Mouse (Mus musculus) forebrain, embryonic 13.5 days (tissue): ENCODE measurements around the gene Ino80b. TPM values are rescaled to one million over a fixed set of nuclear protein-coding genes. Genes with fewer than 3 reads are reported as not detected.
A peak's percentile ranks its signal among the peaks of the same experiment; 100 is the strongest.
"Not testable (repeated sequence)": the region's sequence is repeated elsewhere in the genome, so short reads cannot be mapped to it uniquely, and the experiment has no call there.

Experiments used
- ATAC-seq: fragments of 200-750 bp; cut with Nextera tagmentation; 2 replicates; pipeline ENCODE4 v1.8.0; 2017
- H3K27ac ChIP-seq: fragments of 300-500 bp; sonication (generic); 2 replicates; pipeline ENCODE4 v1.5.1; 2015; ENCODE audit warnings: inconsistent platforms, mild to moderate bottlenecking, moderate library complexity
- H3K27me3 ChIP-seq: fragments of 300-500 bp; sonication (generic); 2 replicates; pipeline ENCODE4 v1.6.1; 2015; ENCODE audit warnings: mild to moderate bottlenecking, inconsistent platforms
- H3K36me3 ChIP-seq: fragments of 300-500 bp; sonication (generic); 2 replicates; pipeline ENCODE4 v1.6.1; 2015; ENCODE audit warnings: mild to moderate bottlenecking, inconsistent platforms; ENCODE audit not compliant: poor library complexity, severe bottlenecking
- H3K4me1 ChIP-seq: fragments of 300-500 bp; sonication (generic); 2 replicates; pipeline ENCODE4 v1.6.1; 2015; ENCODE audit warnings: inconsistent platforms
- H3K4me2 ChIP-seq: fragments of 300-500 bp; sonication (generic); 2 replicates; pipeline ENCODE4 v1.6.1; 2015; ENCODE audit warnings: inconsistent platforms, mild to moderate bottlenecking, moderate library complexity
- H3K4me3 ChIP-seq: fragments of 300-500 bp; sonication (generic); 2 replicates; pipeline ENCODE4 v1.5.1; 2015; ENCODE audit warnings: mild to moderate bottlenecking, inconsistent platforms
- H3K9ac ChIP-seq: fragments of 300-500 bp; sonication (generic); 2 replicates; pipeline ENCODE4 v1.6.1; 2015; ENCODE audit warnings: mild to moderate bottlenecking, inconsistent platforms
- H3K9me3 ChIP-seq: fragments of 300-500 bp; sonication (generic); replicated peaks from 2 replicates; pipeline ENCODE4 v1.6.1; 2016; ENCODE audit warnings: inconsistent platforms
- WGBS: fragments of 180-500 bp; shearing (Covaris S2); methylation state at CpG from one replicate; pipeline ENCODE4 v1.1.7; 2015; 5-methylcytosine and 5-hydroxymethylcytosine counted together
- polyA plus RNA-seq: library from polyadenylated mRNA; unstranded; fragments of >200 nt; fragmentation: Nextera tagmentation; extraction: Ambion mirVana; gene quantifications from 2 replicates; pipeline ENCODE4 v1.2.1, GENCODE M21; 2015

The Ino80b gene
- polyA plus RNA-seq, result 13.2 and 13.3 TPM in 2 replicates

GRCm38 (mm10) chr6:83125331-83125730 lies at the start of gene Ino80b:
TSS of gene Ino80b (minus strand) at chr6:83125431.
- Histone ChIP-seq H3K4me2 (peak within 1 kb of the TSS; percentile 91), H3K4me1 (peaks cover 38% of the 10 kb centered on the region), H3K9me3 (no peaks in the 10 kb centered on the region), H3K27ac (peak within 1 kb of the TSS; percentile 40), H3K4me3 (peak within 1 kb of the TSS; percentile 72), H3K27me3 (no peaks in the 10 kb centered on the region), H3K9ac (peak within 1 kb of the TSS; percentile 77), H3K36me3 (no peaks in the 10 kb centered on the region)
- ATAC-seq, result no peak
- WGBS, result 15% methylated on average over 5 of the region's 5 CpGs

GRCm38 (mm10) chr6:83172240-83172920 lies 47.1 kb upstream of the Ino80b start:
- H3K4me2 ChIP-seq, result peak overlapping the region; percentile 40
- H3K27me3 ChIP-seq, result no peaks in the 10 kb centered on the region
- peaks cover 11% of the 10 kb centered on the region; the same call in 1 of the 2 replicates for H3K36me3 ChIP-seq
- H3K4me3 ChIP-seq, result peak overlapping the region; percentile 21
- peak overlapping the region; percentile 17 for H3K27ac ChIP-seq
- WGBS, result 60% methylated on average over 9 of the region's 9 CpGs
- peak; percentile 62; the same call in 1 of the 2 replicates for ATAC-seq
- H3K9ac ChIP-seq, result peak overlapping the region; percentile 50
- H3K4me1 ChIP-seq, result peaks cover 35% of the 10 kb centered on the region
- H3K9me3 ChIP-seq, result no peaks in the 10 kb centered on the region

- Histone ChIP-seq H3K9ac (no peak overlapping the region), H3K9me3 (no peaks in the 10 kb centered on the region), H3K36me3 (peaks cover 11% of the 10 kb centered on the region; the same call in 1 of the 2 replicates), H3K27ac (no peak overlapping the region), H3K4me1 (peaks cover 46% of the 10 kb centered on the region), H3K27me3 (no peaks in the 10 kb centered on the region), H3K4me3 (no peak overlapping the region), H3K4me2 (peak overlapping the region; percentile 40)
- no peak for ATAC-seq
- WGBS, result 84% methylated on average over 5 of the region's 5 CpGs
Measured at GRCm38 (mm10) chr6:83171063-83171462, 45.8 kb upstream of the Ino80b start.

GRCm38 (mm10) chr6:83169872-83170271 lies 44.6 kb upstream of the Ino80b start:
- ATAC-seq, result no peak
- Histone ChIP-seq H3K4me1 (peaks cover 51% of the 10 kb centered on the region), H3K4me2 (no peak overlapping the region), H3K27ac (no peak overlapping the region), H3K4me3 (no peak overlapping the region), H3K9ac (no peak overlapping the region), H3K27me3 (no peaks in the 10 kb centered on the region), H3K36me3 (peaks cover 9% of the 10 kb centered on the region; the same call in 1 of the 2 replicates), H3K9me3 (no peaks in the 10 kb centered on the region)
- WGBS, result 91% methylated on average over 5 of the region's 5 CpGs

- peak; percentile 8; the same call in 1 of the 2 replicates for ATAC-seq
- peaks cover 32% of the 10 kb centered on the region for H3K27me3 ChIP-seq
- peak overlapping the region; percentile 93 for H3K9ac ChIP-seq
- WGBS, result under 1% methylated on average over 12 of the region's 12 CpGs
- H3K9me3 ChIP-seq, result no peaks in the 10 kb centered on the region
- H3K36me3 ChIP-seq, result 0 out of 2 replicates have a peak, but pooled peaks cover 3% of the 10 kb centered on the region
- peak overlapping the region; percentile 81 for H3K4me2 ChIP-seq
- H3K27ac ChIP-seq, result peak overlapping the region; percentile 82
- H3K4me3 ChIP-seq, result peak overlapping the region; percentile 84
- H3K4me1 ChIP-seq, result peaks cover 47% of the 10 kb centered on the region
Measured at GRCm38 (mm10) chr6:83166243-83166630, 41.0 kb upstream of the Ino80b start.

- peak within 1 kb of the TSS; percentile 93 for H3K9ac ChIP-seq
- peak; percentile 88 for ATAC-seq
- H3K4me1 ChIP-seq, result peaks cover 42% of the 10 kb centered on the region
- WGBS, result under 1% methylated on average over 58 of the region's 58 CpGs
- H3K4me2 ChIP-seq, result peak within 1 kb of the TSS; percentile 81
- H3K27ac ChIP-seq, result peak within 1 kb of the TSS; percentile 82
- peak within 1 kb of the TSS; percentile 84 for H3K4me3 ChIP-seq
- 0 out of 2 replicates have a peak, but pooled peaks cover 3% of the 10 kb centered on the region for H3K36me3 ChIP-seq
- H3K9me3 ChIP-seq, result no peaks in the 10 kb centered on the region
- peaks cover 38% of the 10 kb centered on the region for H3K27me3 ChIP-seq
Measured at GRCm38 (mm10) chr6:83165607-83166242, 40.5 kb upstream of the Ino80b start, which contains the start of gene Dctn1. TSS of gene Dctn1 (plus strand) at chr6:83165920.

- 0 out of 2 replicates have a peak, but pooled peaks cover 3% of the 10 kb centered on the region for H3K36me3 ChIP-seq
- peak overlapping the region; percentile 48 for H3K27ac ChIP-seq
- H3K27me3 ChIP-seq, result peaks cover 44% of the 10 kb centered on the region
- no peaks in the 10 kb centered on the region for H3K9me3 ChIP-seq
- peak overlapping the region; percentile 93 for H3K9ac ChIP-seq
- peak overlapping the region; percentile 84 for H3K4me3 ChIP-seq
- WGBS, result under 1% methylated on average over 6 of the region's 6 CpGs
- peak; percentile 64 for ATAC-seq
- peak overlapping the region; percentile 81 for H3K4me2 ChIP-seq
- H3K4me1 ChIP-seq, result peaks cover 41% of the 10 kb centered on the region
Measured at GRCm38 (mm10) chr6:83165026-83165606, 39.9 kb upstream of the Ino80b start.

GRCm38 (mm10) chr6:83162701-83163100 lies 37.5 kb upstream of the Ino80b start:
- Histone ChIP-seq H3K27me3 (peaks cover 47% of the 10 kb centered on the region), H3K4me1 (peaks cover 34% of the 10 kb centered on the region), H3K9ac (no peak overlapping the region; the same call in 1 of the 2 replicates), H3K4me3 (peak overlapping the region; percentile 23), H3K9me3 (no peaks in the 10 kb centered on the region), H3K4me2 (peak overlapping the region; percentile 47), H3K36me3 (no peaks in the 10 kb centered on the region), H3K27ac (no peak overlapping the region)
- 0% methylated on average over 8 of the region's 8 CpGs for WGBS
- ATAC-seq, result no peak

GRCm38 (mm10) chr6:83161921-83162641 lies 36.9 kb upstream of the Ino80b start:
- Histone ChIP-seq H3K27ac (no peak overlapping the region), H3K36me3 (no peaks in the 10 kb centered on the region), H3K27me3 (peaks cover 47% of the 10 kb centered on the region), H3K9me3 (no peaks in the 10 kb centered on the region), H3K4me3 (peak overlapping the region; percentile 23), H3K4me1 (peaks cover 28% of the 10 kb centered on the region), H3K9ac (no peak overlapping the region; the same call in 1 of the 2 replicates), H3K4me2 (peak overlapping the region; percentile 47)
- 1% methylated on average over 49 of the region's 49 CpGs for WGBS
- ATAC-seq, result no peak

- ATAC-seq, result no peak
- Histone ChIP-seq H3K27me3 (peaks cover 47% of the 10 kb centered on the region), H3K9ac (no peak overlapping the region), H3K4me2 (peak overlapping the region; percentile 47), H3K9me3 (no peaks in the 10 kb centered on the region), H3K36me3 (no peaks in the 10 kb centered on the region), H3K4me3 (peak overlapping the region; percentile 23), H3K27ac (no peak overlapping the region), H3K4me1 (peaks cover 25% of the 10 kb centered on the region)
- WGBS, result 7% methylated on average over 19 of the region's 19 CpGs
Measured at GRCm38 (mm10) chr6:83161442-83161841, 36.2 kb upstream of the Ino80b start.

- H3K4me2 ChIP-seq, H3K9ac ChIP-seq, ATAC-seq, H3K4me3 ChIP-seq, H3K9me3 ChIP-seq, H3K36me3 ChIP-seq, H3K27ac ChIP-seq: not testable (repeated sequence)
- H3K4me1 ChIP-seq, result peaks cover 35% of the 10 kb centered on the region
- WGBS, result 20% methylated on average over 3 of the region's 3 CpGs
- H3K27me3 ChIP-seq, result peaks cover 47% of the 10 kb centered on the region
Measured at GRCm38 (mm10) chr6:83159456-83159855, 34.2 kb upstream of the Ino80b start.
